Mouse (Mus musculus) midbrain, postnatal 0 days (tissue): ENCODE results near the gene Ninl. TPM values are rescaled to one million over a fixed set of nuclear protein-coding genes. Genes with fewer than 3 reads are reported as not detected.

Source experiments
- ATAC-seq: fragments of 200-750 bp; cut with Nextera tagmentation; 2 replicates; pipeline ENCODE4 v1.8.0; 2017; ENCODE audit warnings: moderate number of reproducible peaks, mild to moderate bottlenecking, moderate TSS enrichment, moderate library complexity; ENCODE audit not compliant: low FRiP score
- DNase-seq: peaks from one replicate; pipeline ENCODE4 v3.0.0-alpha.2; 2015; ENCODE audit warnings: low spot score
- H3K27ac ChIP-seq: fragments of 300-500 bp; sonication (generic); 2 replicates; pipeline ENCODE4 v1.5.1; 2014; ENCODE audit warnings: low read depth, mild to moderate bottlenecking, low read length, mixed read lengths
- H3K27me3 ChIP-seq: fragments of 300-500 bp; sonication (generic); 2 replicates; pipeline ENCODE4 v1.6.1; 2014; ENCODE audit warnings: low read length, control low read depth, mixed read lengths; ENCODE audit not compliant: insufficient read depth
- H3K36me3 ChIP-seq: fragments of 300-500 bp; sonication (generic); 2 replicates; pipeline ENCODE4 v1.6.1; 2014; ENCODE audit warnings: low read length, control low read depth, mixed read lengths; ENCODE audit not compliant: insufficient read depth
- H3K4me1 ChIP-seq: fragments of 300-500 bp; sonication (generic); 2 replicates; pipeline ENCODE4 v1.6.1; 2014; ENCODE audit warnings: mild to moderate bottlenecking, control low read depth, antibody characterized with exemption, low read length, mixed read lengths; ENCODE audit not compliant: insufficient read depth
- H3K4me2 ChIP-seq: fragments of 300-500 bp; sonication (generic); 2 replicates; pipeline ENCODE4 v1.6.1; 2014; ENCODE audit warnings: low read depth, mild to moderate bottlenecking, low read length, mixed read lengths; ENCODE audit not compliant: poor library complexity, severe bottlenecking
- H3K4me3 ChIP-seq: fragments of 300-500 bp; sonication (generic); 2 replicates; pipeline ENCODE4 v1.5.1; 2014; ENCODE audit warnings: low read depth, mild to moderate bottlenecking, low read length, moderate library complexity
- H3K9ac ChIP-seq: fragments of 300-500 bp; sonication (generic); replicated peaks from 2 replicates; pipeline ENCODE4 v1.6.1; 2014; ENCODE audit warnings: mild to moderate bottlenecking, low read length, moderate library complexity, mixed read lengths; ENCODE audit not compliant: poor library complexity, severe bottlenecking
- H3K9me3 ChIP-seq: fragments of 300-500 bp; sonication (generic); 2 replicates; pipeline ENCODE4 v1.6.1; 2016; ENCODE audit warnings: low read length, control low read depth
- CTCF ChIP-seq: IDR thresholded peaks from 2 replicates; pipeline ENCODE4 v1.5.1; 2016; ENCODE audit warnings: antibody characterized with exemption, mild to moderate bottlenecking
- WGBS: fragments of 180-500 bp; shearing (Covaris S2); extraction: QIAGEN DNeasy Blood & Tissue Kit; methylation state at CpG from one replicate; pipeline ENCODE4 v1.1.7; 2014; 5-methylcytosine and 5-hydroxymethylcytosine counted together
- polyA plus RNA-seq: library from polyadenylated mRNA; unstranded; fragments of >200 nt; fragmentation: Nextera tagmentation; extraction: Ambion mirVana; gene quantifications from 2 replicates; pipeline ENCODE4 v1.2.1, GENCODE M21; 2015
- total RNA-seq: library from RNA; depleted of rRNA; stranded (reverse); fragments of >200 nt; gene quantifications from 2 replicates; pipeline ENCODE4 v1.2.3, GENCODE M21; 2014

The Ninl gene
- total and polyA plus RNA-seq, 2 experiments from 2014 or later = 2.6 to 7.8 TPM

DNA sequence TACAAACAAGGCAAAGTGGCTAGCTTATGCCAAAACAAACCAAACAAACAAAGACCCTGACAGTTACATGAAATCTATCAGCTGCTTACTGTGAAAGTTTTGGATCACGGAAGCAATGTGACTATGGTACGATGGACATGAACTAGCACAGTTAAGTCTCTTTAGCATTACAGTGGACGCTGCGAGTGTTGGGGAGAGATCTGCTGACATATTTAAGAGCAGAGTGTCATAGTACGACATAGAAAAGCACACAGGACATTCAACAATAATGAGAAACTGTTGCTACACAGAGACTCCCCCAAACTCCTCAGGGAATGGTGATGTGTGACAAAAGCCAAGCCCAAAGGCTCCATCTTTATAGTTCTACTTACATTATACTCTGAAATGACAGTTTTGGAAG is 95.2 kb downstream of the Ninl start:
- Histone ChIP-seq H3K4me2 (no peak overlapping the region), H3K27ac (no peak overlapping the region), H3K27me3 (no peaks in the 10 kb centered on the region), H3K36me3 (no peaks in the 10 kb centered on the region; the same call in 1 of the 2 replicates), H3K4me1 (no peaks in the 10 kb centered on the region), H3K9me3 (no peaks in the 10 kb centered on the region), H3K9ac (no peak overlapping the region), H3K4me3 (no peak overlapping the region)
- DNase-seq (no peak), ATAC-seq (no peak)
- 93% methylated on average over 5 of the region's 5 CpGs for WGBS
- TF ChIP-seq CTCF = no peak

DNA sequence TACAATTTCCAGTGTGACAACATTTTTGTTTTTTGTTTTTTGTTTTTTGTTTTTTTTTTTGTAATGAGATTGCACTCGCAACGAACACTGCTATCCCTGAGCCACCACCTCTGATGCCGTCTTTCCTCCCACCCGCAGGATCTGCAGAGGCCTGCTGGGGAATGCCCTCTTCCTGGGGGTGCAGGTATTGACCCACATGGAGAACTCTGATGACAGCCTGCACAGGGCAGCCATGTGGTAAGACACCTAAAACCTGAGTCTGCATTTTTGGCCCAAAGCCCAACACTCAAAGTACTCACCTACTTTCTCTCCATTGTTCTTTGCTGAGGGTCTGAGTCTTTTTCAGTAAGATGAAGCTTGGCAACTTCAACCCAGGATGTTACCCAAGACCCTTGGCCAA is 104.5 kb downstream of the Ninl start:
- H3K4me1 ChIP-seq = no peaks in the 10 kb centered on the region
- 94% methylated on average over 4 of the region's 4 CpGs for WGBS
- peaks cover 17% of the 10 kb centered on the region for H3K36me3 ChIP-seq
- H3K4me3 ChIP-seq = no peak overlapping the region
- no peak for ATAC-seq
- no peaks in the 10 kb centered on the region for H3K9me3 ChIP-seq
- no peaks in the 10 kb centered on the region for H3K27me3 ChIP-seq
- no peak for TF ChIP-seq CTCF
- DNase-seq = no peak
- H3K9ac ChIP-seq = no peak overlapping the region
- no peak overlapping the region for H3K4me2 ChIP-seq
- no peak overlapping the region for H3K27ac ChIP-seq

- DNase-seq (no peak), ATAC-seq (no peak)
- Histone ChIP-seq H3K4me1 (no peaks in the 10 kb centered on the region), H3K36me3 (peaks cover 17% of the 10 kb centered on the region), H3K27me3 (no peaks in the 10 kb centered on the region), H3K27ac (no peak overlapping the region), H3K9me3 (no peaks in the 10 kb centered on the region), H3K9ac (no peak overlapping the region), H3K4me3 (no peak overlapping the region), H3K4me2 (no peak overlapping the region)
- WGBS = 91% methylated on average over 19 of the region's 19 CpGs
- no peak for TF ChIP-seq CTCF
Observed at GRCm38 (mm10) chr2:150933482-150933881, 105.7 kb downstream of the Ninl start.

GRCm38 (mm10) chr2:150930806-150931205 is 108.4 kb downstream of the Ninl start:
- Histone ChIP-seq H3K4me1 (no peaks in the 10 kb centered on the region), H3K27me3 (no peaks in the 10 kb centered on the region), H3K9ac (no peak overlapping the region), H3K9me3 (no peaks in the 10 kb centered on the region), H3K36me3 (peaks cover 6% of the 10 kb centered on the region), H3K27ac (no peak overlapping the region), H3K4me3 (no peak overlapping the region), H3K4me2 (no peak overlapping the region)
- whole genome bisulfite sequencing = 68% methylated on average over 3 of the region's 3 CpGs
- no peak for TF ChIP-seq CTCF
- no peak for ATAC-seq
- DNase-seq = peak; percentile 17

DNA sequence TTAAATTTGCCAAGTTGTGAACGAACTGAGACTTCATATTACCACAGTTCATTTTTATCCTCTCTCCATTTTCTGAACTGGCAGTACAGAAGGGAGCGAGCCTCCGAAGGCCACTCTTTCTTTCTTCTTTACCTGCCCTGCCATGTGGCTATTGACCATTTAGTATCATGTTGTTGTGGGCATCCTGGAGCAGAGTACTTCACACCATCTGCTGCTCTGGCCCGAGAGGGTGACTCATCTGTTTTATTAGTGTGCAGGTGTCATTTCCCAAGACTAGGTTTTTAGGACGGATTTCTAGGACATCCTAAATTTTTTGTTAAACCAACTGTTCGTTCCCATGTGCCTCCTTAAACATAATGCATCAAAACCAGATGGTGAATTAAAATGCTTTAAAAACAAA is 110.0 kb downstream of the Ninl start:
- no peak for ATAC-seq

GRCm38 (mm10) chr2:150927038-150927720 is 112.0 kb downstream of the Ninl start:
- TF ChIP-seq CTCF = no peak

More for the DNA sequence above, 110.0 kb downstream of the Ninl start:
- TF ChIP-seq CTCF = no peak
- Histone ChIP-seq H3K27me3 (no peaks in the 10 kb centered on the region), H3K36me3 (0 out of 2 replicates have a peak, but pooled peaks cover 2% of the 10 kb centered on the region), H3K9ac (no peak overlapping the region; the same call in 1 of the 2 replicates), H3K4me1 (no peaks in the 10 kb centered on the region), H3K4me2 (no peak overlapping the region), H3K27ac (no peak overlapping the region), H3K4me3 (no peak overlapping the region), H3K9me3 (no peaks in the 10 kb centered on the region)
- 91% methylated on average over 6 of the region's 6 CpGs for WGBS
- DNase-seq = no peak

More at GRCm38 (mm10) chr2:150927038-150927720, 112.0 kb downstream of the Ninl start:
- Histone ChIP-seq H3K9me3 (no peaks in the 10 kb centered on the region), H3K4me2 (no peak overlapping the region), H3K4me1 (no peaks in the 10 kb centered on the region), H3K9ac (no peak overlapping the region), H3K36me3 (no peaks in the 10 kb centered on the region), H3K4me3 (no peak overlapping the region), H3K27ac (no peak overlapping the region), H3K27me3 (no peaks in the 10 kb centered on the region)
- DNase-seq (no peak), ATAC-seq (no peak)
- WGBS = 94% methylated on average over 11 of the region's 11 CpGs
